Mouse (Mus musculus) left cerebral cortex, postnatal 10 days (tissue): ENCODE measurements around the gene Pkd1l3. TPM values are rescaled to one million over a fixed set of nuclear protein-coding genes. Genes with fewer than 3 reads are reported as not detected.

Source experiments
- DNase-seq, 2 experiments: peaks; one replicate each; pipeline ENCODE4 v3.0.0; 2021 to 2022; ENCODE audit warnings: low spot score in 2 of 2, mixed read lengths in 1 of 2; ENCODE audit errors: extremely low spot score in 1 of 2
- intact Hi-C: fragments of 180-260 bp; cut with DNase I; formaldehyde crosslinking; loops from one replicate; pipeline ENCODE4 v1.15.1; 2025
- total RNA-seq, 2 experiments: library from RNA; stranded (reverse); gene quantifications; 2 replicates each; pipeline ENCODE4 v1.2.3; 2021

The Pkd1l3 gene
- total RNA-seq, 2 experiments from 2014 or later: 0.54 to 0.65 TPM

- intact Hi-C loops: no loop called here
- DNase-seq: no peak
Observed at GRCm38 (mm10) chr8:109687248-109687647, 72.9 kb downstream of the Pkd1l3 start.

- no peak for DNase-seq
Observed at GRCm38 (mm10) chr8:109691769-109692168, 77.5 kb downstream of the Pkd1l3 start.

GRCm38 (mm10) chr8:109692443-109693145, 78.3 kb downstream of the Pkd1l3 start:
- intact Hi-C loops: loop anchor here (2.0 kb wide), 1 partner anchor 84 kb away; the partner anchor contains the start of gene Dhodh
- DNase-seq: peak in 1 of 2 experiments; percentile 71

More at GRCm38 (mm10) chr8:109691769-109692168, 77.5 kb downstream of the Pkd1l3 start:
- intact Hi-C loops: loop anchor here (2.0 kb wide), 1 partner anchor 83 kb away; the partner anchor contains the start of gene Dhodh

- intact Hi-C loops: loop anchor here (2.0 kb wide), 1 partner anchor 85 kb away; the partner anchor contains the start of gene Dhodh
Observed at GRCm38 (mm10) chr8:109693146-109693900, 79.0 kb downstream of the Pkd1l3 start, which contains the start of gene Ist1. TSS of gene Ist1 (minus strand) at chr8:109693260.

GRCm38 (mm10) chr8:109694154-109694553, 79.8 kb downstream of the Pkd1l3 start:
- intact Hi-C loops: no loop called here

More at GRCm38 (mm10) chr8:109693146-109693900, 79.0 kb downstream of the Pkd1l3 start, which contains the start of gene Ist1:
- peak; percentile 97 to 99 for DNase-seq

GRCm38 (mm10) chr8:109697754-109698153, 83.4 kb downstream of the Pkd1l3 start:
- intact Hi-C loops: no loop called here
- DNase-seq: no peak

More at GRCm38 (mm10) chr8:109694154-109694553, 79.8 kb downstream of the Pkd1l3 start:
- no peak for DNase-seq

GRCm38 (mm10) chr8:109698477-109698876, 84.2 kb downstream of the Pkd1l3 start:
- intact Hi-C loops: no loop called here
- no peak for DNase-seq

GRCm38 (mm10) chr8:109704565-109705319, 90.4 kb downstream of the Pkd1l3 start:
- no peak for DNase-seq
- intact Hi-C loops: no loop called here

GRCm38 (mm10) chr8:109705320-109706075, 91.2 kb downstream of the Pkd1l3 start, which contains the start of gene Zfp821:
TSS of gene Zfp821 (plus strand) at chr8:109705546.
- intact Hi-C loops: no loop called here
- DNase-seq: peak; percentile 87 to 96

- intact Hi-C loops: no loop called here
- no peak for DNase-seq
Observed at GRCm38 (mm10) chr8:109706076-109706873, 92.0 kb downstream of the Pkd1l3 start.

GRCm38 (mm10) chr8:109706874-109707237, 92.5 kb downstream of the Pkd1l3 start:
- peak; percentile 45 to 79 for DNase-seq
- intact Hi-C loops: no loop called here

- intact Hi-C loops: no loop called here
- no peak for DNase-seq
Observed at GRCm38 (mm10) chr8:109707921-109708320, 93.6 kb downstream of the Pkd1l3 start.

- DNase-seq: no peak
- intact Hi-C loops: no loop called here
Observed at GRCm38 (mm10) chr8:109712521-109712920, 98.2 kb downstream of the Pkd1l3 start.

GRCm38 (mm10) chr8:109714961-109715360, 100.6 kb downstream of the Pkd1l3 start:
- intact Hi-C loops: no loop called here
- no peak for DNase-seq
